Mouse (Mus musculus): ENCODE data around the gene Rad23a. TPM values are rescaled to one million over a fixed set of nuclear protein-coding genes. Genes with fewer than 3 reads are reported as not detected.

Gene Rad23a
- polyA plus RNA-seq, 1 experiment: 54.0 TPM

DNA sequence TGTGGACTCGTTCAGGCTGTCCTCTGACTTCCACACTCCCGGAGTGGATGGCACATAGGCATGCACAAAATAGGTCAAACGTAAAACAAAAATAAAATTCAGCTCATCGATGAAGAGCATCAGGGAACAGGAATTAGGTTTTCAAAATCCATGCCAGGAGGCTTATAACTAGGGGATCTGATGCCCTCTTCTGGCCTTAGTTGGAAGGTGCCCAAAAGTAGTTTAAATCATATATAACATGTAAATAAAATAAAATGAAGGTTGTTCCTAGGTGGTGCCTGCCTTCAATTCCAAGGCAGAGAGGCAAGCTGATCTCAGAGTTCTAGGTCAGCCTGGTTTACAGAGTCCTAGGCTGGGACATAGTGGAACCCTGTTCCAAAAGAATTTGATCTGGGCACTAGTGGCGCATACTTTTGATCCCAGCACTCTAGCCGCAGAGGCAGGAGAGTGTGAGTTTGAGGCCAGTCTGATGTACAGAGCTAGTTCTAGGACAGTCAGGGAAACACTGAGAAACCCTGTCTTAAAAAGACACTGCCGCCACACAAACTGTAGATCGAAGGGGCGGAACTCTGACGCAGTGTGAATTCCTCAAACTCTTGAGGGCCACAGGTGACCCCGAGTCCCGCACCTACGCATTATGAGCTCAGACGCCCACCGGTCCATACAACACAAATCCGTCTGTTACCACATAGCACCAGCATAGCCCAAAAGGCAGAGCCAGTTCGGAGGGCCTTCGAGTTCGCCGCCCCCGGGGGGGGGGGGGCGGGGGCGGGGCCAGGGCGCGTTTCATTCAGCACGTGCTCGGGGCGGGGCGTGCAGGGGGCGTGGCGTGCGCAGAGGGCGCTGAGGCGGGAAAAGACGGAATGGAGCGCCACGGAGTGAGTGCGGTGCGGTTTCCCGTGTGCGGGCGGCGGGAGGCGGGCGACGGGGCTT is 31.2 kb upstream of the Rad23a start, which contains the start of gene Syce2:
Gene Syce2 (plus strand): TSS at position 736 of the 933 bp plus-strand sequence.
- TF ChIP-seq CTCF (IDR thresholded peaks at IDR 0.05; ENCODE audit: low read depth, low read length) (no peak), POLR2A (IDR thresholded peaks at IDR 0.05; ENCODE audit: borderline replicate concordance, low read depth, low read length) (0 out of 2 replicates have a peak, but pooled peaks have one; percentile 13)
- Histone ChIP-seq H3K4me3 (ENCODE audit: insufficient read depth, low read length) (peak within 1 kb of the TSS; percentile 61), H3K27ac (ENCODE audit: insufficient read depth, low read depth, low read length) (peak within 1 kb of the TSS; percentile 34; the same call in 1 of the 2 replicates), H3K4me1 (ENCODE audit: control insufficient read depth, insufficient read depth, low read length) (peaks cover 9% of the 10 kb centered on the region)

DNA sequence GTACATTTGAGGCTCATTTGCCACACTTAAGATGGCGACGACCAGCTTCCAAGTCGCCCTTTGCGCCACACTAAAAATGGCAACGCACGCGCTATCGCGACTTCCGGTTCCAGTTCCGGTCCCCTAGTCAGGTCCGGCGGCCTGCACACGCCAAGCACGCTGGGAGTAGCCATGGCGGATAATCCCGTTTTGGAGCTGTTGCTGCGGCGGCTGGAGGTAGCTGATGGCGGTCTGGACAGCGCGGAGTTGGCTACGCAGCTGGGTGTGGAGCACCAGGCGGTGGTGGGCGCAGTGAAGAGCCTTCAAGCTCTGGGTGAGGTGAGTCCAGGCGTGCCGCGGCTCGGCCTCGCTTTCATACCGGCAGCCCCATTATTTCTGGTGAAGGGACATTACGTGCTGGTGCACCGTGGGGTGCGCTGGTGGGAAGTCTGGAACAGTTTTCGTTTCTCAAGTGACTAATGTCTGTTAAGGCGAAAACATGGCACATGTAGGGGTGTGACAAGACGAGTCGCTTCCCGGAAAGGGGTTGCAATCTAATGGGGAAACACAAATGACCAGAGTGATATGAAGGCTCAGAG is 16.5 kb upstream of the Rad23a start, which contains the start of gene Farsa:
Gene Farsa (plus strand): TSS at position 126 of the 578 bp plus-strand sequence.
- Histone ChIP-seq H3K27ac (ENCODE audit: insufficient read depth, low read depth, low read length) (peak within 1 kb of the TSS; percentile 69), H3K4me1 (ENCODE audit: control insufficient read depth, insufficient read depth, low read length) (peaks cover 3% of the 10 kb centered on the region; the same call in 1 of the 2 replicates), H3K4me3 (ENCODE audit: insufficient read depth, low read length) (peak within 1 kb of the TSS; percentile 89)

DNA sequence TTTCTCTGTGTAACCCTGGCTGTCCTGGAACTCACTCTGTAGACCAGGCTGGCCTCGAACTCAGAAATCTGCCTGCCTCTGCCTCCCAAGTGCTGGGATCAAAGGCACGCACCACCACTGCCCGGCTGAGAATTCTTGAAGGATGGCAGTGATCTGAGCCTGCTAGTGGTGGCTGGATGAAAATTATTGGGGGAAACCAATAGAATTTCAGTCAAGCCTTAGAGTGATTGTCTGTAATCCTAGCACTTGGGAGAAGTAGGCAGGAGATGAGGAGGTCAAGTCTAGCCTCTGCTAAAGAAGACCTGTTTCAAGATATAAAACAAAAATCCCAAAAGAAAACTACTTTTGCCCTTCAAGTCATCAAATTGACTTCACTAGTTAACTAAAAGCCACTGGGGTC is 16.0 kb upstream of the Rad23a start:
- H3K4me1 ChIP-seq (ENCODE audit: control insufficient read depth, insufficient read depth, low read length): peaks cover 3% of the 10 kb centered on the region; the same call in 1 of the 2 replicates

More for the DNA sequence above, 16.5 kb upstream of the Rad23a start, which contains the start of gene Farsa:
- TF ChIP-seq POLR2A (IDR thresholded peaks at IDR 0.05; ENCODE audit: borderline replicate concordance, low read depth, low read length) (peak; percentile 29; the same call in 1 of the 2 replicates), CTCF (IDR thresholded peaks at IDR 0.05; ENCODE audit: low read depth, low read length) (no peak)

GRCm38 (mm10) chr8:84847684-84848435 is 7.4 kb upstream of the Rad23a start:
- Histone ChIP-seq H3K4me3 (ENCODE audit: insufficient read depth, low read length) (peak overlapping the region; percentile 86; the same call in 1 of the 2 replicates), H3K4me1 (ENCODE audit: control insufficient read depth, insufficient read depth, low read length) (peaks cover 25% of the 10 kb centered on the region), H3K27ac (ENCODE audit: insufficient read depth, low read depth, low read length) (peak overlapping the region; percentile 92)
- TF ChIP-seq CTCF (IDR thresholded peaks at IDR 0.05; ENCODE audit: low read depth, low read length) (no peak), POLR2A (IDR thresholded peaks at IDR 0.05; ENCODE audit: borderline replicate concordance, low read depth, low read length) (0 out of 2 replicates have a peak, but pooled peaks have one; percentile 7)

More for the DNA sequence above, 16.0 kb upstream of the Rad23a start:
- Histone ChIP-seq H3K27ac (ENCODE audit: insufficient read depth, low read depth, low read length) (no peak overlapping the region), H3K4me3 (ENCODE audit: insufficient read depth, low read length) (no peak overlapping the region)
- TF ChIP-seq POLR2A (IDR thresholded peaks at IDR 0.05; ENCODE audit: borderline replicate concordance, low read depth, low read length): no peak
- TF ChIP-seq CTCF (IDR thresholded peaks at IDR 0.05; ENCODE audit: low read depth, low read length): no peak

- Histone ChIP-seq H3K4me1 (ENCODE audit: control insufficient read depth, insufficient read depth, low read length) (peaks cover 26% of the 10 kb centered on the region), H3K27ac (ENCODE audit: insufficient read depth, low read depth, low read length) (peak within 1 kb of the TSS; percentile 92), H3K4me3 (ENCODE audit: insufficient read depth, low read length) (peak within 1 kb of the TSS; percentile 98)
- TF ChIP-seq POLR2A (IDR thresholded peaks at IDR 0.05; ENCODE audit: borderline replicate concordance, low read depth, low read length) (peak; percentile 83; the same call in 1 of the 2 replicates), CTCF (IDR thresholded peaks at IDR 0.05; ENCODE audit: low read depth, low read length) (no peak)
Observed at GRCm38 (mm10) chr8:84846722-84847572, 6.5 kb upstream of the Rad23a start, which contains the start of gene Calr. TSS of gene Calr (minus strand) at chr8:84846934.

DNA sequence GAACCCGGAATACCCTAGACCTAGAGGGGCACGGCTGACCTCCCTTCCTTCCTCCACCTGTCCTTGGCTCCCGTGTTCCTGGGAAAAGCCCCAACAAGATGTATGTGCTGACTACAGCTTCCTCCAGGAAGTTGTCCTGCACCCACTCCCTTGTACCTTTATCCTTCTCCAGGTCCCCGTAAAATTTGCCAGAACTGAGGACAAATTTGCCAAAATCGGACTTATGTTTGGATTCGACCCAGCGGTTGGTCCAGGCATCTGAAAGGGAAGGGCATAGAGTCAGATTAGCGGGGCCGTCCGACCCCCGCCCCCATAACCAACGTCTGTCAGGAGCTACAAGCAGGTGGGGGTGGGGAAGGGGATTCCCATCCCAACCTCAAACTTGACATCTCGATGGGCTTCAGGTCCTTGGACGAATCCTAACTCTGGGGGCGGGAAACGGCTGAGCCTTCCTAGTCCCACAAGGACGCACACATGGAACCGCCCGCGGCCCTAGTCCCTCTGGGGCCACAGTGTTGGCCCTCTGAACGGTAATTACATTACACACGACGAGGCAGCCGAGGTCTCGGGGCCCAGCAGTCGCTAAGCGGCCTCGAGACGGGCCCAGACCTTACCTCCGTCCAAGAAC is 5.7 kb upstream of the Rad23a start:
- TF ChIP-seq CTCF (IDR thresholded peaks at IDR 0.05; ENCODE audit: low read depth, low read length) (no peak), POLR2A (IDR thresholded peaks at IDR 0.05; ENCODE audit: borderline replicate concordance, low read depth, low read length) (no peak)
- peak overlapping the region; percentile 98 for H3K4me3 ChIP-seq (ENCODE audit: insufficient read depth, low read length)
- peaks cover 26% of the 10 kb centered on the region for H3K4me1 ChIP-seq (ENCODE audit: control insufficient read depth, insufficient read depth, low read length)
- peak overlapping the region; percentile 77 for H3K27ac ChIP-seq (ENCODE audit: insufficient read depth, low read depth, low read length)

GRCm38 (mm10) chr8:84845355-84846093 is 5.1 kb upstream of the Rad23a start:
- peak overlapping the region; percentile 98 for H3K4me3 ChIP-seq (ENCODE audit: insufficient read depth, low read length)
- H3K4me1 ChIP-seq (ENCODE audit: control insufficient read depth, insufficient read depth, low read length): peaks cover 26% of the 10 kb centered on the region
- TF ChIP-seq CTCF (IDR thresholded peaks at IDR 0.05; ENCODE audit: low read depth, low read length) (peak; percentile 54), POLR2A (IDR thresholded peaks at IDR 0.05; ENCODE audit: borderline replicate concordance, low read depth, low read length) (no peak)
- H3K27ac ChIP-seq (ENCODE audit: insufficient read depth, low read depth, low read length): peak overlapping the region; percentile 77

Measured in bone marrow macrophage, adult 2 months (primary cell).